Mouse (Mus musculus) intestine, embryonic 16.5 days (tissue): Measurements from ENCODE around the gene Rad50. TPM values are rescaled to one million over a fixed set of nuclear protein-coding genes. Genes with fewer than 3 reads are reported as not detected.

Experiments
- ATAC-seq: fragments of 200-750 bp; cut with Nextera tagmentation; 2 replicates; pipeline ENCODE4 v1.8.0; 2017; ENCODE audit warnings: moderate TSS enrichment, moderate library complexity
- H3K27ac ChIP-seq: fragments of 300-500 bp; sonication (generic); 2 replicates; pipeline ENCODE4 v1.5.1; 2014; ENCODE audit warnings: mild to moderate bottlenecking, low read length
- H3K27me3 ChIP-seq: fragments of 300-500 bp; sonication (generic); replicated peaks from 2 replicates; pipeline ENCODE4 v1.6.1; 2014; ENCODE audit warnings: low read length, control low read depth, mixed read lengths; ENCODE audit not compliant: control insufficient read depth, insufficient read depth
- H3K36me3 ChIP-seq: fragments of 300-500 bp; sonication (generic); 2 replicates; pipeline ENCODE4 v1.6.1; 2014; ENCODE audit warnings: low read length, control low read depth; ENCODE audit not compliant: control insufficient read depth, insufficient read depth
- H3K4me1 ChIP-seq: fragments of 300-500 bp; sonication (generic); 2 replicates; pipeline ENCODE4 v1.6.1; 2014; ENCODE audit warnings: low read length, control low read depth, mixed read lengths; ENCODE audit not compliant: control insufficient read depth, insufficient read depth
- H3K4me2 ChIP-seq: fragments of 300-500 bp; sonication (generic); 2 replicates; pipeline ENCODE4 v1.6.1; 2014; ENCODE audit warnings: low read depth, low read length, control low read depth
- H3K4me3 ChIP-seq: fragments of 300-500 bp; sonication (generic); 2 replicates; pipeline ENCODE4 v1.5.1; 2014; ENCODE audit warnings: mild to moderate bottlenecking, low read length
- H3K9ac ChIP-seq: fragments of 300-500 bp; sonication (generic); 2 replicates; pipeline ENCODE4 v1.6.1; 2014; ENCODE audit warnings: low read depth, low read length
- H3K9me3 ChIP-seq: fragments of 300-500 bp; sonication (generic); 2 replicates; pipeline ENCODE4 v1.6.1; 2016; ENCODE audit warnings: low read length, control low read depth; ENCODE audit not compliant: control insufficient read depth
- WGBS: fragments of 180-500 bp; shearing (Covaris S2); extraction: QIAGEN DNeasy Blood & Tissue Kit; methylation state at CpG from one replicate; pipeline ENCODE4 v1.1.7; 2014; 5-methylcytosine and 5-hydroxymethylcytosine counted together
- polyA plus RNA-seq: library from polyadenylated mRNA; unstranded; fragments of >200 nt; fragmentation: Nextera tagmentation; extraction: Ambion mirVana; gene quantifications from 2 replicates; pipeline ENCODE4 v1.2.1, GENCODE M21; 2015

Gene Rad50
- polyA plus RNA-seq, 1 experiment from 2014 or later = 28.5 TPM

DNA sequence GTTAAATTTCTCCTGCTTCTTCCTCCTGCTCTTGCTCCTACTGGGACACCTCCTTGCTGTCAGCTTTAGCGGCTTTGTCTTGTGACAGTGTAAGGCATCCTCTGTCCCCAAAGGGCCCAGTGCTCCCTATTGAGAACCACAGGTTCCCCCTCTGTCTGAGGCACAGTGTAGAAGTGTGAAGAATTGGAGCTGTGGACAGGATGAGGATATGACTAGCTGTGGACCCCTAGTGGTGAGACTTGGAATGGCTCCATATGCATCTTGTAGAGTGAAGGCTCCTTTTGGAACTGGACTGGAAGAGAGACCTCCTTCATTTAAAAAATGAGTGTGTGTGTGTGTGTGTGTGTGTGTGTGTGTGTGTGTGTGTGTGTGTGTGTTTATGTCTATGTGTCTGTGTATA, 79.3 kb downstream of the Rad50 start:
- H3K9me3 ChIP-seq = no peaks in the 10 kb centered on the region
- no peak overlapping the region for H3K9ac ChIP-seq
- WGBS = 8% methylated on average over 1 of the region's 1 CpGs
- no peak overlapping the region for H3K4me2 ChIP-seq
- no peak overlapping the region for H3K4me3 ChIP-seq
- ATAC-seq = peak; percentile 48; the same call in 1 of the 2 replicates
- no peaks in the 10 kb centered on the region for H3K36me3 ChIP-seq
- H3K27ac ChIP-seq = no peak overlapping the region
- H3K27me3 ChIP-seq = no peaks in the 10 kb centered on the region
- no peaks in the 10 kb centered on the region for H3K4me1 ChIP-seq

DNA sequence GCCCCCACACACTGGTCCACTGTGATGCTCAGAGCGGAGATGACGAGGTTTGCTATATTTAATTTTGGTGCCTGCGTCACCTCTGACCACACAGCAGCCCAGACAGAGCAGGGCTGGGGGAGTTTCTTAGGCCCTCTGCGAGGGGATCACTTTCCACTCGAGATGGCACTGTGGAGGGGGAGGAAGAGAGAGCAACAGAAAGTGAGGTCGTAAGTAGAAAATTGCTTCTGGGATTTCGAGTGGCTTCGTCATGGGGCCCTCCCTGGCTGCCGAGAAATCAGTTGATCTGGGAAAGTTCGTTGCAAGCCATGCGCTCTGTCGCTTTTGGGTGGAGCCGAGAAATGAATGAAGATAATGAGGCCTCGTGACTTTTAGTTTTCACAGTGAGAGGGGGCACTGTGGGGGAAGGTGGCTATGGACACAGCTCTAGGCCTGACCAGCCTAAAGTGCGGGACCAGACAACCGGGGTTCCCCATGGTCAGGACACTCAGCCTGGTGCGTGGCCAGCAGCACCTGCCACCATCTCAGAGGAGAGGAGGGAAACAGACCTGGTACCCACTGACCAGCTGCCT, 80.2 kb downstream of the Rad50 start:
- no peak for ATAC-seq
- Histone ChIP-seq H3K4me3 (no peak overlapping the region), H3K27ac (no peak overlapping the region), H3K27me3 (no peaks in the 10 kb centered on the region), H3K4me1 (no peaks in the 10 kb centered on the region), H3K9ac (no peak overlapping the region; the same call in 1 of the 2 replicates), H3K4me2 (no peak overlapping the region), H3K9me3 (no peaks in the 10 kb centered on the region), H3K36me3 (no peaks in the 10 kb centered on the region)
- WGBS = 70% methylated on average over 17 of the region's 17 CpGs

DNA sequence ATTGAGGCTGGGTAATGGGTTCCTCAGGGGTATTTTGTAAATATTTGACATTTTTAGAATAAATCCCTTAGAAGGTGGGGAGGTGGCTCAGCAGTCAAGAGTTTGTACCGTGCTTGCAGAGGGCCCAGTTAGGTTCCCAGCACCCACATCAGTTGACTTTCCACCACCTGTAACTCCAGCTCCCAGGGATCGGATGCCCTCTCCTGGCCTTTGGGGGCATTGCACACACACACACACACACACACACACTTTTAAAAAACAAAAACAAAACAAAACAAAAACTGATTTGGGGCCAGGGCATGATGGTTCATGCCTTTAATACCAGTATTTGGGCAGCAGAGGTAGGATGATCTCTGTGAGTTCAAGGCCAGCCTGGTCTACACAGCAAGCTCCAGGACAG, 83.0 kb downstream of the Rad50 start:
- ATAC-seq = no peak
- H3K27ac ChIP-seq = no peak overlapping the region
- no peak overlapping the region for H3K9ac ChIP-seq
- 100% methylated on average over 2 of the region's 2 CpGs for WGBS
- H3K36me3 ChIP-seq = no peaks in the 10 kb centered on the region
- no peaks in the 10 kb centered on the region for H3K4me1 ChIP-seq
- H3K4me3 ChIP-seq = no peak overlapping the region
- no peaks in the 10 kb centered on the region for H3K9me3 ChIP-seq
- no peaks in the 10 kb centered on the region for H3K27me3 ChIP-seq
- no peak overlapping the region for H3K4me2 ChIP-seq

DNA sequence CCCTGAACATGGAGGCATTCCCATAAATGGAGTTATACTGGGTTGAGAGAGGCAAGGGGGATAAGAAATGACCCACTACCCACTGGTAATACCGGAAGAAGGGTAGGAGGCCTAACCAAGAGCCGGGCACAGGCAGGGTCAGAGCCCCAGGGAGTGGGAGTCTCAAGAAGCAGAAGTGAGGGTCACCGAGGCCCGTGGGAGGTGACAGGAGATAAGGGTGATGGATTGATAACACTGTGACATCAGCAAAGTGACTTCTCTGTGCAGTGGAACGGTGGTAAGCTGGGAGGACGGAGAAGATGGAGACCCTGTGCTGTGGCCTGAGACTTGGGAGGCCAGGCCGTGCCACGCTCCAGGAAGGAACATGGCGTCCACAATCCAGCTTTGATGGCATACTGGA, 83.5 kb downstream of the Rad50 start:
- 84% methylated on average over 9 of the region's 9 CpGs for WGBS
- H3K9me3 ChIP-seq = no peaks in the 10 kb centered on the region
- H3K36me3 ChIP-seq = no peaks in the 10 kb centered on the region
- no peak overlapping the region for H3K9ac ChIP-seq
- H3K4me2 ChIP-seq = no peak overlapping the region
- no peaks in the 10 kb centered on the region for H3K27me3 ChIP-seq
- no peak overlapping the region for H3K27ac ChIP-seq
- ATAC-seq = no peak
- no peaks in the 10 kb centered on the region for H3K4me1 ChIP-seq
- no peak overlapping the region for H3K4me3 ChIP-seq

DNA sequence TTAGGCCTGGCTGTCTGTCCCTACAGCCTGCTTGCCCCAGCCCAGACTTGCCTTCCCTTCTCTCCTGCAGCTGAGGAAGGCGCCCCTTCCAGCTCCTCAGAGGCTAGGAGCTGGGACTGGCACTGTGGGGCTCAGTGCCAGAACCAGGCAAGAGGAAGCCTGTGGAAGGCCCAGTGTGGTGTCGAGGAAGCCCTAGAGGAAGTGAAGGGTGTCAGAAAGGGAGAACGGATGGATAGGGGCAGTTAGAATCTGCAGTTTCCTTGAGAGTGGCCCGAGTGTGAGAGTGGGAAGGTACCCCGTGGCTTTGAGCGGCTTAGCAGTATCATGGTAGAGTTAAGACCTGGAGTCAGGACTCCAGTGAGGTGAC, 84.7 kb downstream of the Rad50 start:
- no peaks in the 10 kb centered on the region for H3K9me3 ChIP-seq
- H3K27me3 ChIP-seq = no peaks in the 10 kb centered on the region
- no peak overlapping the region for H3K4me2 ChIP-seq
- ATAC-seq = no peak
- 67% methylated on average over 6 of the region's 6 CpGs for WGBS
- no peak overlapping the region for H3K9ac ChIP-seq
- H3K4me1 ChIP-seq = no peaks in the 10 kb centered on the region
- H3K27ac ChIP-seq = no peak overlapping the region
- no peak overlapping the region for H3K4me3 ChIP-seq
- H3K36me3 ChIP-seq = no peaks in the 10 kb centered on the region

DNA sequence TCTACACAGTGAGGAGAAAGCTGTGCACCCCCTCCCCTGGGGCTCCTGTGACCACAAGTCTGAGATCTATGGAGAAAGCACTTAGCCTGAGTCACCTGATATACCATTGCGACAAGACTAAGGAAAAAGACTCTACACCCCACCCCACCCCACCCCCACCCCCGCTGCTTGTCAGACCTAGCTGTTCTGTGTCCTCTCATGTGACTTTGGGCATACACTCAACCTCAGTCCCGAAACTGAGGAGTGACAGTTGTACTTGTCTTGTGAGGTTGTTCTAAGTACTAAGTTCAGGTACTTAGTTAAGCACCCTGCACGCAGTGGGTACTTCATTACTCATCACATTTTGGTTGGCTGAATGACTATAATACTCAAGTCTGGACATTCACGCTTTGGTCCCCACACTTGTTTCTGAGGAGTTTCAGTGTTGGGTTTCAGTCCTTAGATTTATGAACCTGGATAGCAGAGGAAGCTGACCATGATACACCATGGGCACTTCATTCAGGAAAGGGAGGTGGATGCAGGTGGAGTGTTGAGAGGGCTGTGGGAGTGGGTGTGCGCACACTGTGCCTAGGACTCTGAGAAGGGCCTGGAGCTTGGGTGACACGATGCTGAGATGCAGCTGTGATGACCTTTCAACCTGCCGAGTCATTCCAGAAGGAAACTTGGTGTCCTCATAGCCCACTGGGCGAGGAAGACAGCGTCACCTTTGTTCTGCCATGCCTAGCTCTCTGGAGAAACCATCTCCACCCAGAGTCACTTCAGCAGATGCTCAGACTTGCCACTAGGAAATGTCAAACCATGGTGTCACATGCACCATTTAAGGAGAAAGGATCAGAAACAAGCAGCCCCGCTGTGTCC, 85.3 kb downstream of the Rad50 start:
- Histone ChIP-seq H3K4me3 (no peak overlapping the region), H3K9ac (no peak overlapping the region), H3K36me3 (no peaks in the 10 kb centered on the region), H3K9me3 (no peaks in the 10 kb centered on the region), H3K27ac (no peak overlapping the region), H3K4me2 (no peak overlapping the region), H3K27me3 (no peaks in the 10 kb centered on the region), H3K4me1 (no peaks in the 10 kb centered on the region)
- ATAC-seq = no peak
- 83% methylated on average over 11 of the region's 11 CpGs for WGBS

DNA sequence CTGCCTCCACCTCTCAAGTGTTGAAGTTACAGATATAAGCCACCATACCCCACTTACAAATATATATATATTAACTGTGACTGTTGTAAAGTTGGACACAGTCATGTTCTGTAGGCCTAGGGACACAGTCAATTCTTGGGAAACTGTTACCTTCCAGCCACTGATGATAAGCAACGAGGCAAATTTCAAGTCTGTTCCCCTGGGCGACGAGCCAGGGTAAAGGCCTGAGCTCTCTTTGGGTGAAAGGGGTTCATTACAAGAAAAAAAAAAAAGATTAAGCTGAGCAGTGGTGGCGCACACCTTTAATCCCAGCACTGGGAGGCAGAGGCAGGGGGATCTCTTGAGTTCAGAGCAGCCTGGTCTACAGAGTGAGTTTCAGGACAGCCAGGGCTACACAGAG, 87.0 kb downstream of the Rad50 start:
- WGBS = 92% methylated on average over 4 of the region's 4 CpGs
- Histone ChIP-seq H3K27ac (no peak overlapping the region), H3K4me2 (no peak overlapping the region), H3K4me3 (no peak overlapping the region), H3K4me1 (no peaks in the 10 kb centered on the region), H3K36me3 (no peaks in the 10 kb centered on the region), H3K9me3 (no peaks in the 10 kb centered on the region), H3K9ac (no peak overlapping the region), H3K27me3 (no peaks in the 10 kb centered on the region)
- no peak for ATAC-seq

DNA sequence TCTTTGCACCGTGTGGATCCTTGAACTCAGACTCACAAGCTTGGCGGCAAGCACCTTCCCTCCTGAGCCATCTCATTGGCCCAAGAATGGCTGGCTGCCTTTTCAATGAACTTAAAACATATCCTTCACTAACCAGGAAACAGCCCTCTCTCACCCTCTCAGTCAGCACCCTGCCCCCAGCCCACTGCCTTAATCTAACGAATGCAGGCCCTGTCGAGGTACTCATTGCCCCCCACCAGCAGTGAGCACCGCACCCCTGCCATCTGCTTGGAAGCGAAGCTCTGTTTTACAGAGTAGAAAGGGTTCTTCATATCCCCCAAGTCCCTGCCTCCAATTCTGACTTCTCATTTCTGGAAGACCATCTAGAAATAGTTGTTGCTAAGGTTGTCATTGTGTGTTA, 87.7 kb downstream of the Rad50 start:
- no peak overlapping the region for H3K27ac ChIP-seq
- no peaks in the 10 kb centered on the region for H3K4me1 ChIP-seq
- no peak overlapping the region for H3K9ac ChIP-seq
- no peaks in the 10 kb centered on the region for H3K27me3 ChIP-seq
- H3K9me3 ChIP-seq = no peaks in the 10 kb centered on the region
- ATAC-seq = no peak
- H3K4me2 ChIP-seq = no peak overlapping the region
- H3K4me3 ChIP-seq = no peak overlapping the region
- no peaks in the 10 kb centered on the region for H3K36me3 ChIP-seq
- 73% methylated on average over 6 of the region's 6 CpGs for WGBS

DNA sequence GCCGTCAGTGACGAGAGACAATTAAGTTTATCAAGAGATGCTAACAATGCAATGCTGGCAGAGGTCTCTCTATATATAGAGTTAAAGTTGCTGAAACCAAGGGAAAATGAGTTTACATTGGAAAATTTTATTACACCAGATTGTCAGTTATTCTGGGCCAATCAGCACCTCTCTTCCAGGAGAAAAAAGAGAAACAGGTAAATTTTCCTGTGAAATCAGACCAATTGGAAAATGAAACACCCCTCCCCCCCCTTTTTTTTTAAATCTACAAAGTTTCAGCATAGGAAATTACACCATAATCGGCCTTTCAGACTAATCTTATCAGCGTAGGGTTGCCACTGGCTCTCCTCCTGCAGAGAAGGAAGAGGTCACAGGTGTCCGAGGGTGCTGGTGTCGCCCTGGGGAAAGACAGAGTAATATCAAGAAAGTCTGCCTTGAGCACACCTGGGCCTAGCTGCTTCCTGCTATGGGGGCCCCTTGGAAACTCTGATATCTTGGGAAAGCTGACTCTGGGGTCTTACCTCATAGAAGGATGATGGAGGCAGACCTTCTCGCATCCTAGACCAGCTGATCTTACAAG, 88.4 kb downstream of the Rad50 start, which contains the start of gene Il4:
TSS of gene Il4 (minus strand) at position 51 of the 580 bp plus-strand sequence.
- ATAC-seq = no peak
- no peaks in the 10 kb centered on the region for H3K27me3 ChIP-seq
- H3K4me3 ChIP-seq = no peak within 1 kb of the TSS
- WGBS = 69% methylated on average over 7 of the region's 7 CpGs
- no peak within 1 kb of the TSS for H3K27ac ChIP-seq
- H3K9ac ChIP-seq = no peak within 1 kb of the TSS
- no peaks in the 10 kb centered on the region for H3K9me3 ChIP-seq
- no peaks in the 10 kb centered on the region for H3K36me3 ChIP-seq
- H3K4me2 ChIP-seq = no peak within 1 kb of the TSS
- no peaks in the 10 kb centered on the region for H3K4me1 ChIP-seq
